Mouse (Mus musculus) ES-Bruce4 (cell line): ENCODE measurements at regions not wholly inside any gene's neighbourhood (a gene's known extent, or its start where the extent isn't known, plus 50 kb on each side); places are given as distances from the start of the nearest gene placed in this dataset.

Experiments used
- H3K27ac ChIP-seq: 2 replicates; pipeline ENCODE4 v1.5.1; 2012; ENCODE audit warnings: low read length, inconsistent platforms; ENCODE audit not compliant: insufficient read depth
- H3K27me3 ChIP-seq: 2 replicates; pipeline ENCODE4 v1.6.1; 2012; ENCODE audit warnings: mild to moderate bottlenecking, low read length, inconsistent platforms; ENCODE audit not compliant: control insufficient read depth, poor library complexity, insufficient read depth, severe bottlenecking
- H3K36me3 ChIP-seq: 2 replicates; pipeline ENCODE4 v1.6.1; 2012; ENCODE audit warnings: inconsistent platforms, mild to moderate bottlenecking, low read length, moderate library complexity; ENCODE audit not compliant: control insufficient read depth, poor library complexity, insufficient read depth, severe bottlenecking
- H3K4me1 ChIP-seq: one replicate; pipeline ENCODE4 v1.8.1; 2011; ENCODE audit warnings: low read length; ENCODE audit not compliant: control insufficient read depth, insufficient read depth
- H3K4me3 ChIP-seq: 2 replicates; pipeline ENCODE4 v1.5.1; 2011; ENCODE audit warnings: low read depth, mild to moderate bottlenecking, low read length
- H3K9ac ChIP-seq: 2 replicates; pipeline ENCODE4 v1.6.1; 2012; ENCODE audit warnings: low read depth, mild to moderate bottlenecking, inconsistent platforms; ENCODE audit not compliant: poor library complexity, severe bottlenecking
- H3K9me3 ChIP-seq: replicated peaks from 2 replicates; pipeline ENCODE4 v1.6.1; 2012; ENCODE audit warnings: mild to moderate bottlenecking, low read length, inconsistent platforms; ENCODE audit not compliant: control insufficient read depth, poor library complexity, insufficient read depth, severe bottlenecking
- CTCF ChIP-seq: IDR thresholded peaks from one replicate; pipeline ENCODE4 v1.8.1; 2011; ENCODE audit warnings: low read depth, low read length
- EP300 ChIP-seq: IDR thresholded peaks from 2 replicates; pipeline ENCODE4 v1.6.1; 2011; ENCODE audit warnings: low read depth, low read length; ENCODE audit not compliant: insufficient read depth
- POLR2A ChIP-seq: IDR thresholded peaks from one replicate; pipeline ENCODE4 v1.8.1; 2011; ENCODE audit warnings: low read length; ENCODE audit not compliant: insufficient read depth

DNA sequence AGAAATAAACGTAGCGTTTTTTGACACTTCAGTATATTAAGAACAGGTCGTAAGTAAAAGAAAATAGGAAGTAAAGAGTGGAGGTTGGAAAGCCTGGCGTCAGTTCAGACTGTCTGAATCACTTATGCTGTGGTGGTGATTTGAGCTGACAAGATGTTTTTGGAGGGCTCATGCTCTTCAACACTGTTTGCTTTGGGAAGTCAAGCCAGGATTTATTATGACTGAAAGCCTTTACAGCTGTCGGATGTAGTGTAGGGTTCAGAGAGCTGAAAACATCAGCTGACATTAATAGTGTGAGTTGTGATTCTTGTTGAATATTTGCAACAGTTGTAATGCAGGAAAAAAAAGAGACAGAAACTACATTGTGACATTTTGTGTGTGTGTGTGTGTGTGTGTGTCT, 1062.9 kb upstream of the 4930412O13Rik start:
- no peak for TF ChIP-seq CTCF
- TF ChIP-seq POLR2A: no peak
- TF ChIP-seq EP300: no peak
- Histone ChIP-seq H3K4me1 (no peaks in the 10 kb centered on the region), H3K4me3 (no peak overlapping the region), H3K9ac (no peak overlapping the region), H3K9me3 (no peaks in the 10 kb centered on the region), H3K36me3 (no peaks in the 10 kb centered on the region), H3K27ac (no peak overlapping the region), H3K27me3 (no peaks in the 10 kb centered on the region)

DNA sequence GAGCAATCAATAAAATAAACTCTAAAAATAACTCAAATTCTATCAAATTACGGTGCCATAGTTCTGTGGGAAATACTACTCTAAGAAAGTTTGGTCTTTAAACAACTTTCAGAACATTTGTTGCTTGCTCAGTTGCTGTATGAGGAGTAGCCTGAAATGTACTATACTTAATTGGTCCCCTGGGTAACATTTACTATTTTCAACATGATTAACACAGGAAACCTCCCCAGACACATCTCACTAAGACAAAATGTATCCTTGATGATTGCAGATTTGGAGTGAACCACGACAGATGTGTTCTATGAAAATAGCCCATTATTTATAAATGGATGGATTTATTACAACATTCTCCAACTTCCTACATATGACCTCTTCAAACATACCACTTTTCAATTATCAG, 1055.6 kb upstream of the 4930412O13Rik start:
- H3K4me1 ChIP-seq: no peaks in the 10 kb centered on the region
- H3K4me3 ChIP-seq: no peak overlapping the region
- H3K27me3 ChIP-seq: no peaks in the 10 kb centered on the region
- no peaks in the 10 kb centered on the region for H3K9me3 ChIP-seq
- H3K36me3 ChIP-seq: no peaks in the 10 kb centered on the region
- H3K9ac ChIP-seq: no peak overlapping the region
- no peak overlapping the region for H3K27ac ChIP-seq
- no peak for TF ChIP-seq CTCF
- TF ChIP-seq EP300: no peak
- no peak for TF ChIP-seq POLR2A
